In the genomic region with DNA sequence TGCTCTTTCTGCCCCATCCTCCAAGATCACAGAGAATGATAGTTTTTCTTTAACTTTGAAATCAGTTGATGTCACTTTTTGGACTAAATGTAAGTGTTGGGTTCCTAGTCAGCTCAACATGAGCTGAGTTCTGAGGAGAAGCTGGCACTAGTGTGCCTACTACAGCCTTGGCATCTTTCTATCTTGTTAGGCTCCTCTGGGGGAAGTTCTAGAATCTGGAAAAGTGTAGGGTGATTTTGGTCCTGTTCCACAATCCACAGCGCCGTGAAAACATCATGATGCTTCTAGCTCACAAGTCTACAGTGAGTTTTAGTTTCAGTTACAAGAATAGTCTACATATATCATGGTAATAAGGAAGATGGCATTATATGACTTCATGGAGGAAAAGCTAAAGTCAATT, we compare ENCODE assay signal across 28 mouse cellular contexts. TPM values are rescaled to one million over a fixed set of nuclear protein-coding genes. Genes with fewer than 3 reads are reported as not detected.
DNase-seq lines count a peak whose midpoint lies in the region; ATAC-seq and TF ChIP-seq lines count a peak whose summit lies in the region.
"Had no signal": no experiment of that assay in that cellular context is flagged by ENCODE, and none has a peak within 500 bp of the region (broad histone marks: within the 10 kb centered on the region; RNA-seq: fewer than 3 reads in every experiment).

No protein-coding gene starts in this region.

- no peaks in the 10 kb centered on the region for H3K27me3 ChIP-seq in forebrain, postnatal 0 days (ENCODE audit: insufficient read depth, low read length)
- H3K27me3 ChIP-seq in forebrain, embryonic 15.5 days, result no peaks in the 10 kb centered on the region
- H3K27me3 ChIP-seq: CH12.LX; embryonic facial prominence, embryonic 13.5 days; embryonic facial prominence, embryonic 15.5 days; forebrain, embryonic 12.5 days; Patski had no signal

- H3K36me3 ChIP-seq in forebrain, postnatal 0 days (ENCODE audit: insufficient read depth), result no peaks in the 10 kb centered on the region
- H3K36me3 ChIP-seq in forebrain, embryonic 15.5 days, result no peaks in the 10 kb centered on the region
- H3K36me3 ChIP-seq: embryonic facial prominence, embryonic 13.5 days; embryonic facial prominence, embryonic 15.5 days; forebrain, embryonic 10.5 days; forebrain, embryonic 12.5 days; G1E had no signal

- no peaks in the 10 kb centered on the region for H3K4me1 ChIP-seq in forebrain, postnatal 0 days (ENCODE audit: insufficient read depth)
- no peaks in the 10 kb centered on the region for H3K4me1 ChIP-seq in forebrain, embryonic 15.5 days
- H3K4me1 ChIP-seq: embryonic facial prominence, embryonic 13.5 days; embryonic facial prominence, embryonic 15.5 days; forebrain, embryonic 10.5 days; forebrain, embryonic 12.5 days had no signal

- no peaks in the 10 kb centered on the region for H3K9me3 ChIP-seq in forebrain, postnatal 0 days (ENCODE audit: low read length)
- no peaks in the 10 kb centered on the region for H3K9me3 ChIP-seq in forebrain, embryonic 15.5 days
- H3K9me3 ChIP-seq: embryonic facial prominence, embryonic 13.5 days; embryonic facial prominence, embryonic 15.5 days; forebrain, embryonic 10.5 days; forebrain, embryonic 12.5 days; G1E had no signal

- H3K4me2 ChIP-seq in forebrain, postnatal 0 days (ENCODE audit: low read depth), result no peak overlapping the region
- no peak overlapping the region for H3K4me2 ChIP-seq in forebrain, embryonic 15.5 days (replicated peaks)
- H3K4me2 ChIP-seq: embryonic facial prominence, embryonic 13.5 days; embryonic facial prominence, embryonic 15.5 days; forebrain, embryonic 12.5 days had no signal

- no peak overlapping the region for H3K27ac ChIP-seq in forebrain, postnatal 0 days (ENCODE audit: low read depth, low read length)
- H3K27ac ChIP-seq in forebrain, embryonic 15.5 days (replicated peaks), result no peak overlapping the region
- H3K27ac ChIP-seq: embryonic facial prominence, embryonic 13.5 days; embryonic facial prominence, embryonic 15.5 days; forebrain, embryonic 10.5 days; forebrain, embryonic 12.5 days had no signal

- H3K4me3 ChIP-seq in forebrain, postnatal 0 days (ENCODE audit: low read depth, low read length), result no peak overlapping the region
- H3K4me3 ChIP-seq in forebrain, embryonic 15.5 days, result no peak overlapping the region
- H3K4me3 ChIP-seq: embryonic facial prominence, embryonic 13.5 days; embryonic facial prominence, embryonic 15.5 days; erythroblast, embryonic 14.5 days; forebrain, embryonic 10.5 days; forebrain, embryonic 12.5 days had no signal

- 89% methylated on average over 2 of the region's 2 CpGs for WGBS in forebrain, postnatal 0 days
- 93% methylated on average over 2 of the region's 2 CpGs for WGBS in forebrain, embryonic 15.5 days

- TF ChIP-seq CTCF in forebrain, postnatal 0 days (IDR thresholded peaks at IDR 0.05; ENCODE audit: low read depth), result no peak

- ATAC-seq in forebrain, postnatal 0 days, result 0 out of 2 replicates have a peak, but pooled peaks have one; percentile 29
- no peak for ATAC-seq in forebrain, embryonic 15.5 days (replicated peaks)
- ATAC-seq: activated CD4-positive, CD25-positive, alpha-beta regulatory T cell, adult 4 months; CD4-positive, CD25-positive, alpha-beta regulatory T cell, adult 4 months; forebrain, embryonic 14.5 days; Patski had no signal

- no peak overlapping the region for H3K9ac ChIP-seq in forebrain, postnatal 0 days
- no peak overlapping the region for H3K9ac ChIP-seq in forebrain, embryonic 15.5 days (replicated peaks)
- H3K9ac ChIP-seq: embryonic facial prominence, embryonic 13.5 days; embryonic facial prominence, embryonic 15.5 days; forebrain, embryonic 12.5 days had no signal

- DNase-seq in forebrain, postnatal 0 days, result peak; percentile 14
- DNase-seq in frontal cortex, adult 2 months (ENCODE audit: extremely low spot score in 1 of 2, low spot score in 1 of 2), result peak; percentile 4 to 36
- DNase-seq in frontal cortex, postnatal 25 days (ENCODE audit: low spot score in 2 of 2), result no peak
- DNase-seq in right cerebral cortex, postnatal 10 days (ENCODE audit: low spot score in 2 of 2), result peak; percentile 31 to 33
- no peak for DNase-seq in right cerebral cortex, postnatal 14 days
- no peak for DNase-seq in cerebellum, postnatal 14 days
- DNase-seq: adrenal gland, adult 8-10 months; adrenal gland, postnatal 14 days; adrenal gland, postnatal 36 days; B cell, adult 2 months; cerebellum, adult 11 months; cerebellum, adult 18-20 months; cerebellum, adult 8-10 months; cerebellum, adult 9-11 months; cerebellum, postnatal 25 days; embryo, embryonic 11 days had no signal

RNA-seq across cellular contexts. Expression of a gene that starts 18.4 kb away (rescaled TPM):
- 23.9 and 36.7 TPM in 2 replicates for total RNA-seq in forebrain, postnatal 0 days (2014; rRNA removed)
- polyA plus RNA-seq in forebrain, postnatal 0 days (2015; fragmentation: Nextera tagmentation; extraction: Ambion mirVana), result 37.6 and 41.9 TPM in 2 replicates
- polyA plus RNA-seq in forebrain, embryonic 15.5 days (2015; fragmentation: Nextera tagmentation; extraction: Ambion mirVana), result 49.0 and 53.0 TPM in 2 replicates
- polyA plus RNA-seq in frontal cortex, adult 2 months (2012; rRNA removed), result 63.3 and 75.6 TPM in 2 replicates
- polyA plus RNA-seq: CD4-positive, CD25-positive, alpha-beta regulatory T cell, adult 4 months; G1E had no signal

Comparison
In these comparisons a context has a peak if more than half of its experiments do, and no peak if none do; other contexts are left out.
1. DNase-seq: peak in forebrain, postnatal 0 days (single experiment), frontal cortex, adult 2 months (2 of 2) and right cerebral cortex, postnatal 10 days (2 of 2); none in frontal cortex, postnatal 25 days (0 of 2), right cerebral cortex, postnatal 14 days (single experiment) and cerebellum, postnatal 14 days (0 of 2).